Mouse (Mus musculus) erythroblast, adult 5-6 weeks (primary cell): Measurements from ENCODE around the gene Spg21. TPM values are rescaled to one million over a fixed set of nuclear protein-coding genes. Genes with fewer than 3 reads are reported as not detected.

ENCODE experiments used
- ATAC-seq: replicated peaks from 2 replicates; pipeline ENCODE4 v1.8.0; 2016; ENCODE audit warnings: moderate number of reproducible peaks, mild to moderate bottlenecking, moderate TSS enrichment, inconsistent platforms; ENCODE audit not compliant: poor library complexity, low FRiP score, severe bottlenecking
- total RNA-seq, 2 experiments: library from RNA; stranded (forward) in 1 of 2; stranded (reverse) in 1 of 2; fragments of 150-400 nt in 1 of 2; fragments of 200-764, 138-1000 nt in 1 of 2; gene quantifications; 2 replicates each; pipeline versions ENCODE4 v1.2.3 to v1.2.4; 2015 to 2017; ENCODE audit warnings: low replicate concordance in 2 of 2

Gene Spg21
- total RNA-seq (2015; ENCODE audit: low replicate concordance) (12.5 and 12.7 TPM in 2 replicates), total RNA-seq (2017; ENCODE audit: low replicate concordance) (10.2 and 14.9 TPM in 2 replicates)

- ATAC-seq = peak; percentile 83
Measured at GRCm38 (mm10) chr9:65460732-65461442, at the start of gene Spg21. TSS of gene Spg21 (plus strand) at chr9:65460947.

DNA sequence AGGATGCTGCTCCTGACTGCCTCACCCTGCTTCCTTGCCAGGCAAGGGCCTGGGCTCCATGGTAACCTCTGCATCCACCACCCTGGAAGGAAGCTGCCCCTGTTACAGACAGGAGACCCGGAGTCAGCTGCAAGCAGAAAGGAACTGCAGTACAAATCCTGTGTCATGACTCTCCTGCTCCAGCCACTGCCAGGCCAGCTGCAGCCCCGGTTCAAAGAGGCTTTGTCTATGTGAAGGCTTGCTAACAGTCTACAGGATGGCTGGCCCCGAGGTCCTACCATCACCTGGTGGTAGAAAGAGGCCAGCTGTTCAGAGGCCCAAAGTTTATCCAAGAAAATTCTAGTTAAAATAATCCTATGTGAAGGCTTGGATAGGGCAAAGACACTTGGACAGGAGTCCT, 49.4 kb upstream of the Spg21 start:
- ATAC-seq = no peak

DNA sequence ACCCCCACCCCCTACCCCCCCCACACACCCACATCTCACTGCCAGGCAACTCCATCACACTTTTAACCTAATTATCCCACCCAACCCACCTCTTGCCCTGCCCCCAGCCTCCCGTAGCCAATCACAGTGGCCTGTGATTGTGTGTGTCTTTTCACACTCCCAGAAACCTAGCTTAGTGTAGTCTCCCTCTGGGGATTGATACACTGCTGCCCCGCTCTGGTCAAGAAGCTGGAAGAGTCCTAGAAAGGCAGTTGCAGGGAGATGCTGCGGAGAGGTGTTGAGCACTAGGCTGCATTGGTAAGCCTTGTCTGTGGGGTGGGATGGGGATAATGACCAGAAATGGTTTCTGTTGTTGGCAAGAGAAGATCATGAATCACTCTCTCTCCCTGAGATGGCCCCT, 43.0 kb upstream of the Spg21 start:
- ATAC-seq = no peak

GRCm38 (mm10) chr9:65419633-65420032, 41.1 kb upstream of the Spg21 start:
- no peak for ATAC-seq

DNA sequence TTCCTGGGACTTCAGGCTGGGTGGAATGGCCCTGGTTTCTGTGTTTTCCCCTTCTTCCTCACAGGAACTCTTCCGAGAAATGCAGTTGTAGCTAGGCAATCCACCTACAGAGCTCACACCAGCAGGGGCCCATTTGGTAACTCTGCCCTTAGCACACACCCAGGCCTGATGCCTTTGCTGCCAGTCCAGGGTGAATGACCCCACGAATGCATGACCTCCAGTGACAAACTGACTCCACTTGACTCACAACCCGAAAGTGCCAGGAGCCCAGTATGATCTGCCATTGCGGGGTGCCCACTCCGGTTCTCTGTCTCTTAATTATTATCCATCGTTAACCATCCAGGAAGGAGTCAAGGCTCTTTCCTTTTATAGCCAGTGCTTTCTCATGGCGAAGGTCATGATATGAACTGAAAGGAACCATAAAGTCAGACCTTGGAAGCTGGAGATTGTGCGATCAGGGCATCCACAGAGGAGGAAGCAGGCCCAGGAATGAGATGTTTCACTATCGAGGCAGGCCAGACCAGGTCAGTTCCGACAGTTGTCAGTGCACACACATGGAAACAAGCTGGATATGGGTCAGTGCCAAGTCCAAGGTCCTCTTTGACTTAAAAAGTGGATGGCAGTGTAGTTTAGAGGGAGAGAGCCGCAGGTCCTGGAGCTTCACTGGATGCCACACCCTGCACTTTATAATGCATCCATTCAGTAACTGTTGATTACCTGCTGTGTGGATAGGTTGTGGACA, 37.8 kb upstream of the Spg21 start, which contains the start of gene Slc51b:
Gene Slc51b, minus strand, starts transcription at position 196 of the 742 bp plus-strand sequence.
- ATAC-seq = 0 out of 2 replicates have a peak, but pooled peaks have one; percentile 50

DNA sequence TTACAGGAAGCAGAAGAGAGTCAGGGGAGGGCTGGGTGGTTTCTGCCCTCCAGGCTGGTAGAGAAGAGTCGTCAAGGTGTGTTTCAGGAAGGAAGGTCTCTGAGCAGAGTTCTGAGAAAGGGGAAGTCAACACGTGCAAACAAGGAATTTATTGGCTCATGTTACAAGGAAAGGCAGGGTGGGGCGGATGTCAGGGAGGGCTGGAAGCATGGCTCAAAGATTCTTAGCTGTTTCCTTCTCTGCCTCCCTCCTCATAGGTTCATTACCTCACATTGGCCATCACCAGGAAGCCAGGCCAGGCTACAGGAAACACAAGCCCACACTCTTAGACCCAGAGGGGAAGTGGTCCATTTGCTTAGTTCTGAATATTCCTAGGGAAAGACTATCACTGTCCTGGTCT, 36.4 kb upstream of the Spg21 start:
- ATAC-seq = no peak

GRCm38 (mm10) chr9:65427511-65427910, 33.2 kb upstream of the Spg21 start:
- ATAC-seq = no peak

DNA sequence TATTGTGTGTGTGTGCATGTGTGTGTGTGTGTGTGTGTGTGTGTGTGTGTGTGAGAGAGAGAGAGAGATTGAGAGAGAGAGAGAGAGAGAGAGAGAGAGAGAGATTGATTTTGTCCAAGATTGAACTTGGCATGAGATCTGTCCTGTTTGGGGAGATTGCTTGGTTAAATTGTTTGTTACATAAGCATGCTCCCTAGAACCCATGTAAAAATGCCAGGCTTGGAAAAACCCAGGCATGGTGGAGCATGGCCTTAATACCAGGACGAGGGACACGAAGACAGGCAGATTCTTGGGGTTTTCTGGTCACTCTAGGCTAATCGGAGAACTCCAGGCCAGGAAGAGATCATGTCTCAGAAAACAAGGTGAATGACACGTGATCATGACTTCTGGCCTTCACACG, 32.7 kb upstream of the Spg21 start:
- no peak for ATAC-seq

GRCm38 (mm10) chr9:65430401-65430800, 30.3 kb upstream of the Spg21 start:
- no peak for ATAC-seq

DNA sequence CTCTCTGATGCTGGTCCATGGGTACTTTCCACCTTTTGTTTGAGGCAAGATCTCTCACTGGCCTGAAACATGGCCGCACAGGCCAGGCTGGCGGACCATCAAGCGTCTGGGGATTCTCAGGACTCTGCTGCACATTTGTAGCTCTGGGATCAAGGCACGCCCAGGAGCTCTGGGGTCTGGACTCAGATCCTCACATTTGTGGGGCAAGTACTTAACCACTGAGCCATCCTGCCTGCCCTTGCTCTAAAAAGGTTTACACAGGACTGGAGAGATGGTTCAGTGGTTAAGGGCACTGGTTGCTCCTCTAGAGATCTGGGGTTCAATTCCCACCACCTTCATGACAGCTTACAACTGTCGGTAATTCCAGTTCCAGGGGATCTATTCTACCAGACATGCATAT, 29.8 kb upstream of the Spg21 start:
- no peak for ATAC-seq

DNA sequence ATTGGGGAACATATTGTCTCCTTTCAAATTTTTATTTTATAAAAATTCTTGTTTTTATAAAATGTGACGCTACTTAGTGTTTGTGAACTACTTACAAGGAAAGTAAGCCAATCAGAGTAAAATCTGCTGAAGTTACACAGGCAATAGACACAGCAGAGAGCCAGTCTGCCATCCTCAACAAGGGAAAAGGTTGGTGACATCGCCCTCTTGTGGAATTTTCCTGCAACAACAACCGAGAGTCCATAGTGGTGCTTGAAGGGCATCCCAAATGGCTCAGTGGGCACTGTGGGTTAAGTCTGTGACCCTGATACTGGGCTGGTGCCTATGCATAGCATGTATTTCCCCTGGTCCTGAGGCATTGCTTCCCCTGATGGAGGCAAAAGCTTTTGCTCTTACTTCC, 28.5 kb upstream of the Spg21 start:
- ATAC-seq = peak; percentile 48

GRCm38 (mm10) chr9:65434140-65434539, 26.6 kb upstream of the Spg21 start:
- peak; percentile 68 for ATAC-seq

GRCm38 (mm10) chr9:65435211-65435610, 25.5 kb upstream of the Spg21 start:
- no peak for ATAC-seq

DNA sequence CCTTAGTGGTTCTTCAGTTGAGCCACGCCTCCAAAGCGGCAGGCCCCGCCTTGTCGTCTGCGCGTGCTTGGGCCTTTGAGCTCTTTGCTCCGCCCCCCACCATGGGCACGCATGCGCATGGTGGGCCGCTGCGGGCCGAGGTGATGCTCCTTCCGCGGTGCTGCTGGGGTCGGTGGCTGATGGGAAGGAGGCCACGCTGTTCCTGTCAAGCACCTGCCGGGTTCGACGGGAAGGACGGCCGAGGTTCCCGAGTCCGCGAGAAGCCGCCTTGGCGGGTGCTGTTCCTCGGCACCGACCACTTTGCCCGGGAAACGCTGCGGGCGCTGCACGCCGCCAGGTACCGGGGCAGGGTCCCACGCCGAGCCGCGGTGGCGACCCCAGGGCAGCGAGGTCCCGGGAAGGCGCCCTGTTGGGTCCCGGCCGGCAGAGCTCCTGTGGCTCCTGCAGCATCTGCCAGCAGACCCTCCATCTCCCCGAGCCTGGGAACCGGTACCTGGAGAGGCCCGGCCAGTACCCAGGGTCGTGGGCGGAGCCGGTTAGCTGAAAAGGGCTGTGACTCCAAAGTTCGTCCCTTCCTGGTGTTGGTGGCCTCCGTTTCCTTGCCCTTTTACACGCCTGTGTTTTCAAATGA, 25.0 kb upstream of the Spg21 start, which contains the start of gene Mtfmt:
Gene Mtfmt, plus strand, starts transcription at position 112 of the 631 bp plus-strand sequence.
- ATAC-seq = peak; percentile 96

DNA sequence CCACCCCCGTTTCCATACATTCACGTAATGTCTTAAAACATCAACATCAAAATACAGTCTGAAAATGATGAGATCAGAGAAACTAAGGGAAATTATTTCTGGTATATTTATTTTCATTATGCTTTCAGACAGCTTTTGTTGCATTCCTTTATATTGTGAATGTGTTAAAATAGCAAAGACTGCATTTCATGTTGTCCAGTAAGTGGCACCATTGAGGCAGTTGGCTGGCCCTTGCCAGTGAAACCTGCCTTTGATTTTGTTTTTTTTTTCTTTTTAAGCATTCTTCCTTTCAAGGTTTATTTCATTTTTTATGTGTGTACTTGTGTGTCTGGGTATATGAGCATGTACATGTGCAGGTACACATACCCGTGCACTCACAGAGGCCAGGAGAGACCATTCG, 16.1 kb upstream of the Spg21 start:
- ATAC-seq = no peak

DNA sequence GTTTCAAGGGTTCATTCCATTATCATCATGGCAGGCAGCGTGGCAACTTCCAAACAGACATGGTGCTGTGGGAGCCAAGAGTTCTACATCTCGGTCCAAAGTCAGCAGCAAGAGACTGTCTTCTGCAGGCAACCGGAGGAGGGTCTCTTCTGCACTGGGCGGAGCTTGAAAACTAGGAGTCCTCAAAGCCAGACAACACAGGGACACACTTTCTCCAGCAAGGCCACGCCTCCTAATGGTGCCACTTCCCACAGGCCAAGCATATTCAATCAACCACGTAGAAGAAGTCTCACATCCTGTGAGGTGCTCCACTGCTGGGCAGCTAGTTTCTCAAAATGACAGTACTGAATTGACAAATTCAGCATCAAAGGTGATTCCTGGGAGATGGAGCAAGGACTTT, 12.8 kb upstream of the Spg21 start:
- no peak for ATAC-seq

GRCm38 (mm10) chr9:65458975-65459374, 1.8 kb upstream of the Spg21 start:
- ATAC-seq = no peak

GRCm38 (mm10) chr9:65460198-65460597, 549 bp upstream of the Spg21 start:
- ATAC-seq = no peak

- ATAC-seq = no peak
Measured at GRCm38 (mm10) chr9:65462544-65462943, 1.8 kb downstream of the Spg21 start.

GRCm38 (mm10) chr9:65464161-65464560, 3.4 kb downstream of the Spg21 start:
- ATAC-seq = no peak

GRCm38 (mm10) chr9:65465241-65465640, 4.5 kb downstream of the Spg21 start:
- no peak for ATAC-seq
